Mouse (Mus musculus) embryonic facial prominence, embryonic 15.5 days (tissue): ENCODE measurements at regions not wholly inside any gene's neighbourhood (a gene's known extent, or its start where the extent isn't known, plus 50 kb on each side); places are given as distances from the start of the nearest gene placed in this dataset.

Experiments used
- ATAC-seq: fragments of 200-750 bp; cut with Nextera tagmentation; 2 replicates; pipeline ENCODE4 v1.8.0; 2017; ENCODE audit warnings: low read depth, moderate TSS enrichment; ENCODE audit not compliant: insufficient number of reproducible peaks, low FRiP score, low TSS enrichment
- H3K27ac ChIP-seq: fragments of 300-500 bp; sonication (generic); replicated peaks from 2 replicates; pipeline ENCODE4 v1.5.1; 2015; ENCODE audit warnings: mild to moderate bottlenecking, inconsistent platforms
- H3K27me3 ChIP-seq: fragments of 300-500 bp; sonication (generic); 2 replicates; pipeline ENCODE4 v1.6.1; 2015; ENCODE audit warnings: inconsistent platforms
- H3K36me3 ChIP-seq: fragments of 300-500 bp; sonication (generic); 2 replicates; pipeline ENCODE4 v1.6.1; 2015; ENCODE audit warnings: mild to moderate bottlenecking, inconsistent platforms
- H3K4me1 ChIP-seq: fragments of 300-500 bp; sonication (generic); 2 replicates; pipeline ENCODE4 v1.6.1; 2015; ENCODE audit warnings: inconsistent platforms
- H3K4me2 ChIP-seq: fragments of 300-500 bp; sonication (generic); replicated peaks from 2 replicates; pipeline ENCODE4 v1.6.1; 2015; ENCODE audit warnings: mild to moderate bottlenecking, inconsistent platforms
- H3K4me3 ChIP-seq: fragments of 300-500 bp; sonication (generic); replicated peaks from 2 replicates; pipeline ENCODE4 v1.5.1; 2015; ENCODE audit warnings: mild to moderate bottlenecking, inconsistent platforms
- H3K9ac ChIP-seq: fragments of 300-500 bp; sonication (generic); 2 replicates; pipeline ENCODE4 v1.6.1; 2015; ENCODE audit warnings: inconsistent platforms
- H3K9me3 ChIP-seq: fragments of 300-500 bp; sonication (generic); replicated peaks from 2 replicates; pipeline ENCODE4 v1.6.1; 2016; ENCODE audit warnings: inconsistent platforms
- WGBS: fragments of 180-500 bp; shearing (Covaris S2); methylation state at CpG from one replicate; pipeline ENCODE4 v1.1.7; 2015; 5-methylcytosine and 5-hydroxymethylcytosine counted together

GRCm38 (mm10) chr1:183937166-183937565 is 75.9 kb upstream of the Dusp10 start:
- H3K9me3 ChIP-seq = no peaks in the 10 kb centered on the region
- ATAC-seq = no peak
- peaks cover 7% of the 10 kb centered on the region; the same call in 1 of the 2 replicates for H3K4me1 ChIP-seq
- H3K27ac ChIP-seq = no peak overlapping the region
- H3K9ac ChIP-seq = no peak overlapping the region
- no peak overlapping the region for H3K4me3 ChIP-seq
- 80% methylated on average over 11 of the region's 11 CpGs for WGBS
- no peak overlapping the region for H3K4me2 ChIP-seq
- no peaks in the 10 kb centered on the region for H3K27me3 ChIP-seq
- H3K36me3 ChIP-seq = no peaks in the 10 kb centered on the region

GRCm38 (mm10) chr1:183938361-183938760 is 74.7 kb upstream of the Dusp10 start:
- 29% methylated on average over 6 of the region's 6 CpGs for WGBS
- no peaks in the 10 kb centered on the region for H3K27me3 ChIP-seq
- H3K4me3 ChIP-seq = no peak overlapping the region
- no peak overlapping the region for H3K27ac ChIP-seq
- no peak overlapping the region for H3K9ac ChIP-seq
- H3K9me3 ChIP-seq = no peaks in the 10 kb centered on the region
- H3K4me1 ChIP-seq = peaks cover 7% of the 10 kb centered on the region; the same call in 1 of the 2 replicates
- H3K36me3 ChIP-seq = no peaks in the 10 kb centered on the region
- no peak for ATAC-seq
- H3K4me2 ChIP-seq = no peak overlapping the region

- Histone ChIP-seq H3K27ac (no peak overlapping the region), H3K27me3 (no peaks in the 10 kb centered on the region), H3K36me3 (no peaks in the 10 kb centered on the region), H3K4me2 (no peak overlapping the region), H3K4me3 (no peak overlapping the region), H3K9ac (no peak overlapping the region), H3K4me1 (peaks cover 7% of the 10 kb centered on the region; the same call in 1 of the 2 replicates), H3K9me3 (no peaks in the 10 kb centered on the region)
- WGBS = 68% methylated on average over 2 of the region's 2 CpGs
- ATAC-seq = no peak
Measured at GRCm38 (mm10) chr1:183940706-183941105, 72.4 kb upstream of the Dusp10 start.

- no peak overlapping the region for H3K27ac ChIP-seq
- H3K27me3 ChIP-seq = no peaks in the 10 kb centered on the region
- H3K9ac ChIP-seq = no peak overlapping the region
- H3K4me3 ChIP-seq = no peak overlapping the region
- no peak overlapping the region for H3K4me2 ChIP-seq
- no peaks in the 10 kb centered on the region for H3K9me3 ChIP-seq
- ATAC-seq = no peak
- no peaks in the 10 kb centered on the region for H3K36me3 ChIP-seq
- H3K4me1 ChIP-seq = no peaks in the 10 kb centered on the region
- 83% methylated on average over 8 of the region's 8 CpGs for WGBS
Measured at GRCm38 (mm10) chr1:183946241-183946640, 66.9 kb upstream of the Dusp10 start.

GRCm38 (mm10) chr1:183947066-183947465 is 66.0 kb upstream of the Dusp10 start:
- Histone ChIP-seq H3K27me3 (no peaks in the 10 kb centered on the region), H3K4me1 (no peaks in the 10 kb centered on the region), H3K4me3 (no peak overlapping the region), H3K36me3 (no peaks in the 10 kb centered on the region), H3K4me2 (no peak overlapping the region), H3K27ac (no peak overlapping the region), H3K9me3 (no peaks in the 10 kb centered on the region), H3K9ac (no peak overlapping the region)
- WGBS = 59% methylated on average over 5 of the region's 5 CpGs
- no peak; the same call in 1 of the 2 replicates for ATAC-seq

GRCm38 (mm10) chr1:183949205-183949604 is 63.9 kb upstream of the Dusp10 start:
- no peaks in the 10 kb centered on the region for H3K9me3 ChIP-seq

GRCm38 (mm10) chr1:183954086-183954485 is 59.0 kb upstream of the Dusp10 start:
- Histone ChIP-seq H3K27ac (no peak overlapping the region), H3K9me3 (no peaks in the 10 kb centered on the region), H3K4me2 (no peak overlapping the region), H3K27me3 (no peaks in the 10 kb centered on the region), H3K4me3 (no peak overlapping the region), H3K4me1 (no peaks in the 10 kb centered on the region), H3K9ac (no peak overlapping the region), H3K36me3 (no peaks in the 10 kb centered on the region)
- ATAC-seq = no peak
- 84% methylated on average over 2 of the region's 2 CpGs for WGBS

More at GRCm38 (mm10) chr1:183949205-183949604, 63.9 kb upstream of the Dusp10 start:
- H3K27ac ChIP-seq = no peak overlapping the region
- no peak overlapping the region for H3K4me3 ChIP-seq
- no peaks in the 10 kb centered on the region for H3K27me3 ChIP-seq
- ATAC-seq = no peak
- 81% methylated on average over 4 of the region's 4 CpGs for WGBS
- no peak overlapping the region for H3K4me2 ChIP-seq
- H3K36me3 ChIP-seq = no peaks in the 10 kb centered on the region
- H3K4me1 ChIP-seq = no peaks in the 10 kb centered on the region
- H3K9ac ChIP-seq = no peak overlapping the region

GRCm38 (mm10) chr1:183956391-183956790 is 56.7 kb upstream of the Dusp10 start:
- H3K27ac ChIP-seq = no peak overlapping the region
- no peaks in the 10 kb centered on the region for H3K36me3 ChIP-seq
- ATAC-seq = no peak
- no peaks in the 10 kb centered on the region for H3K9me3 ChIP-seq
- no peak overlapping the region for H3K4me2 ChIP-seq
- H3K4me1 ChIP-seq = no peaks in the 10 kb centered on the region
- H3K27me3 ChIP-seq = no peaks in the 10 kb centered on the region
- no peak overlapping the region for H3K4me3 ChIP-seq
- no peak overlapping the region for H3K9ac ChIP-seq
- 73% methylated on average over 3 of the region's 3 CpGs for WGBS

GRCm38 (mm10) chr1:183961383-183961782 is 51.7 kb upstream of the Dusp10 start:
- Histone ChIP-seq H3K4me3 (no peak overlapping the region), H3K36me3 (no peaks in the 10 kb centered on the region), H3K9me3 (no peaks in the 10 kb centered on the region), H3K27ac (no peak overlapping the region), H3K9ac (no peak overlapping the region), H3K4me2 (no peak overlapping the region), H3K4me1 (no peaks in the 10 kb centered on the region), H3K27me3 (no peaks in the 10 kb centered on the region)
- ATAC-seq = no peak
- WGBS = 85% methylated on average over 2 of the region's 2 CpGs

GRCm38 (mm10) chr1:183962486-183962885 is 50.6 kb upstream of the Dusp10 start:
- Histone ChIP-seq H3K4me1 (no peaks in the 10 kb centered on the region), H3K4me2 (no peak overlapping the region), H3K9me3 (no peaks in the 10 kb centered on the region), H3K27ac (no peak overlapping the region), H3K36me3 (no peaks in the 10 kb centered on the region), H3K27me3 (no peaks in the 10 kb centered on the region), H3K9ac (no peak overlapping the region), H3K4me3 (no peak overlapping the region)
- no peak for ATAC-seq
- 77% methylated on average over 2 of the region's 2 CpGs for WGBS

GRCm38 (mm10) chr1:183963286-183963685 is 49.8 kb upstream of the Dusp10 start:
- no peak overlapping the region for H3K4me3 ChIP-seq
- no peaks in the 10 kb centered on the region for H3K9me3 ChIP-seq
- no peaks in the 10 kb centered on the region for H3K4me1 ChIP-seq
- no peak overlapping the region for H3K9ac ChIP-seq
- H3K27ac ChIP-seq = no peak overlapping the region
- ATAC-seq = no peak
- H3K36me3 ChIP-seq = no peaks in the 10 kb centered on the region
- H3K27me3 ChIP-seq = no peaks in the 10 kb centered on the region
- 80% methylated on average over 4 of the region's 4 CpGs for WGBS
- H3K4me2 ChIP-seq = no peak overlapping the region
